Mouse (Mus musculus): ENCODE data around the gene Barx2.

Barx2 gene

DNA sequence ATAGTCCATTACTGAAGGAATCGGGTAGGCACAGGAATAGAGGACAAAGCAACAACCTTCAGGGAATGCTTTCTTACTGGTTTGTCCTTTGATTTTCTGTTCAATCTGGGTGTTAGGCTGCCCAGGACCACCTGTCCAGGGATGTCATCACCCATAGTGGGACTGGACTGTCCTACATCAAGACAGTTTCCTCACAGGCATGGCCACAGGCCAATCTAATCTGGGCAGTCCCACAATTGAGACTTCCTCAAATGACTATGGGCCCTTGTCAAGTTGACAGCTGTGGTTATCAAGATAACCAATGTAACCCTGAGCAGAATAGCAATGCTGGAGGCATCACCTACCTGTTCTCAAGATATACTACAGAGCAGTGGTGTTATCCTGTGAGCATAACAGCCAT, 110.6 kb downstream of the Barx2 start:
- 91% methylated on average over 1 of the region's 1 CpGs for WGBS

Measured in cerebral cortex, adult 2 months (tissue).